Mouse (Mus musculus): ENCODE results near the gene Serpina1f.

DNA sequence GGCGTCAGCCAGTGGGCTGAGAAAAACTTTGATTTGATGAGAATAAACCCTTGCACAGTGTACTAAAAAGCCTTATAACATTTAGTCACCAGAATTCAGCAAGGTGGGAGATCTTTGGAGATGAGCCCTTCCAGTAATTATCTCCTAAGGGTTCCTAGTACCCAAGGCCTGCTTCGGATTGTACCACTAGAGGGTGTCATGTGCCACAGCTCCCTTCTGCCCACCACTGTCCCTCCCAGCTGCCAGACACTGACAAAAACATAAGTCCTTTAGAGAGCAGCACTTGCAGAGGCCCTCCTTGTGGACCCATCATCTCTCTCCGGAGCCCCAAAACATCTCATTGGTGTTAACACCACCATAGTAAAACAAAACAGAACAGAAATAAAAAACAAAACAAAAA lies 16.2 kb upstream of the Serpina1f start:
- TF ChIP-seq CTCF (IDR thresholded peaks at IDR 0.05; ENCODE audit: control insufficient read depth, insufficient read depth, low read length) (no peak), POLR2A (IDR thresholded peaks at IDR 0.05; ENCODE audit: borderline replicate concordance, control insufficient read depth, low read depth, low read length) (no peak)
